Mouse (Mus musculus): Measurements from ENCODE around the gene Colq.

Gene Colq

GRCm38 (mm10) chr14:31525040-31525810 is 65.9 kb downstream of the Colq start:
- no peak for DNase-seq

DNA sequence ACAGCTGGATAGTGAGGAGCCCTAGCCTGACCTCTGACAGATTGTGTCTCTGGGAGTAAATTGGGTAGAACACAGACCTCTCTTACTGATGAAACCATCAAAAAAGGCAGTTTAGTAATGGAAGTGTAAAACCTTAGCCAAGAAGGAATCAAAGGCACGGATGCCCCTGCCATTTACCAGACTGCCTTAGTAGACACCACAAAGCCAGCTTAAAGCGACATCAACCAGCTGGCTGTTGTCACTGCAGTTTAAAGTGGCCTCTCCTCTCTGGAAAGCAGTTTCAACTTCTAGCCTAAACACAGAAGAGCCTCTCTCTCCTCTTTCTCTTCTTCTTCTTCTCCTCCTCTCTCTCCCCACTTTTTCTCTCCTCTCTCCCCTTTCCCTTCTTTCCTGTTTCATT is 69.8 kb downstream of the Colq start:
- no peak for DNase-seq

GRCm38 (mm10) chr14:31519165-31519564 is 72.0 kb downstream of the Colq start:
- no peak for DNase-seq

DNA sequence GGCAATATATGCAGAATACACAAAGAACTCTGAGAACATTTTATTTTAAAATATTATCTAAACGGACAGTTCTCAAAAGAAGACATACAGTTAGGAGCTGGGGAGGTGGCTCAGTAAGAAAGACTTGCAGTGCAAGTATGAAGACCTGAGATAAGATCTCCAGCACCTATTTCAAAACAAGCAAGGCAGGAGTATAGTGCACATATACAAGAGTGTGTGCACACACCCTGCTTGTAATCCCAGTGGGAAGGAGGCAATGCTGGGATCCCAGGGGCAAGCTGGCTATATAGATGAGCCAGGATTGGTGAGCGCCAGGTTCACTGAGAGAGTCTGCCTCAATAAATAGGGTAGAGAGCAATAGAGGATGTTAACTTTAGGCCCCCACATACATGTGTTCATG is 75.2 kb downstream of the Colq start:
- peak in 1 of 2 experiments; percentile 1 for DNase-seq

DNA sequence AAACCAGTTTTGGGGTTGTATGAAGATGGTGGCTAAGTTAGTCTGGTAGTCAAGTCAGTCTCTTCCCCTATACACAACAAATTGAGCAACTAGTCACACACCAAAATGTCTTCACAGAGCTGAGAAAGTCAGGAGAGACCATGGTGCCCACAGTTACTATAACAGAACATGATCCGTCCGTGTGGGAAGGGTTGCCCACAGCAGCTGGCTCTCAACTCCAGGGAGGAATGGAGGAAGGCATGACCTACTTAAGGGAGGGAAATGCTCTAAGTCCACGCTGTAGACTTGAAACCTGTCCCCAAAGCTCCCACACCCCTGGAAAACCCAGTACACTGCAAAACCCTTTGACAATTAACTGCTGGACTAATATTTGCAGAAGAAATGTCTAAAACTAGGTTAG is 80.8 kb downstream of the Colq start:
- DNase-seq = no peak

- DNase-seq = no peak
Observed at GRCm38 (mm10) chr14:31509911-31510310, 81.2 kb downstream of the Colq start.

- DNase-seq = no peak
Observed at GRCm38 (mm10) chr14:31506456-31506855, 84.7 kb downstream of the Colq start.

DNA sequence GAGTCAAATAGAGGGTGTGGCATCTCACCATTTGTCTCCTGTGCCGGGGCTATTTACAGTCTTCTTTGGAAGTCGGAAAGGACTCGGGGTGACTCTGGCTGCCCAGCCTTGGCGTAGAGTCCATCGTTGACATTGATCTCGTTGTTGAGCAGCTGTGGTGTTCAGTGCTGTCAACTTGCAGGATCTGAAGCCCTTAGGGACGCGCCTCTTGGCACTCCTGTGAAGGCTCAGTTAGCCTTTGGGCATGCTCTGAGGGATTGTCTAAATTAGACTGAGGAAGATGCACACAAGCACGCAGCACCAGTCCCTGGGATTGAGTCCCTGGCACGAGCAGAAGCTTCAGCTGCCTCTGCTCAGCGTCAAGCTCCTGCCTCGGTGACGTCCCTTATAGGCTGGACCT is 87.7 kb downstream of the Colq start:
- no peak for DNase-seq

- no peak for DNase-seq
Observed at GRCm38 (mm10) chr14:31499526-31499925, 91.6 kb downstream of the Colq start.

- no peak for DNase-seq
Observed at GRCm38 (mm10) chr14:31496241-31496646, 94.9 kb downstream of the Colq start.

DNA sequence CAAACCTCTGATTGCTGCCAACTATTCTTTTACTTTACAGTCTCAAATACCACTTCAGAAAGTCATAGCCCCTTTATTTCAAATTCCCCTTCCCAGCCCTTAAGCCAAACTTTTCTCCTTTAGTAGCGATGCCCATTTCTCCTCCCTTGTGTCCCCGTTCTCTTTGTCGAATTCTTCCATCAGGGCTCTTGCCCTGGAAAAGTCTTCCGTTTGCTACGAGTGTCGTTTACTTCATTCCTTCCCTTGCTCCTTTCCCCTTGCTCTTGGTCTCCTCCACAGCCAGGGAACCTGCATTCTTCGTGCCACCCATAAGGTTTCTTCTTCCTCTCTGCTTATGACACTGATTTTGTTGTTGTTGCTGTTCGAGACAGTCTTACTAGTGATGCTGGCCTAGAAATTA is 95.6 kb downstream of the Colq start:
- no peak for DNase-seq

DNA sequence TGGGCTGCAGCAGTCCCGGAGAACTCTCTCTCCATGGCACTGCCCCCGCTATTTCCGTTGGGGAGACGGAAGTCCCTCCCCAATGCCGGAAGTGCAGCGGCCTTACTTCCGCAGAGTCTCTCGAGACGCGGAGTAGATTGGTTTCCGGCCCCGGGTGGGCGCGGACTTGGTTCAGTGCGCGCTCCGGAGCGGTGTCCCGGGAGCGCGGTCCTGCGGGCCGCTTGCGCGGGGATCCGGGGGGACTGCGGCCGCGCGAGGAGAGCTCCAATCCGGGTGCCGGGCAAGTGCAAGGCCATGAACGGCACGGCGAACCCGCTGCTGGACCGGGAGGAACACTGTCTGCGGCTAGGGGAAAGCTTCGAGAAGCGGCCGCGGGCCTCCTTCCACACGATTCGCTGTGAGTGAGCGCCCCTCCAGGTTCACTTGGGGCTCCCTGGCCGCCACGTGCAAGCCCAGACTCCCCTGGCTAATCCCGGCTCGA is 96.1 kb downstream of the Colq start, which contains the start of gene Mettl6:
Gene Mettl6 (minus strand): TSS at position 66 of the 481 bp plus-strand sequence.
- DNase-seq = peak; percentile 86 to 90

GRCm38 (mm10) chr14:31494349-31494974 is 96.7 kb downstream of the Colq start, which contains the start of gene Eaf1:
Gene Eaf1, plus strand, starts transcription at chr14:31494399.
- DNase-seq = peak; percentile 30 to 57

- DNase-seq = no peak
Observed at GRCm38 (mm10) chr14:31493901-31494300, 97.2 kb downstream of the Colq start.

GRCm38 (mm10) chr14:31488055-31488454 is 103.1 kb downstream of the Colq start:
- DNase-seq = no peak

GRCm38 (mm10) chr14:31486465-31486864 is 104.7 kb downstream of the Colq start:
- DNase-seq = no peak

- no peak for DNase-seq
Observed at GRCm38 (mm10) chr14:31482417-31482816, 108.7 kb downstream of the Colq start.

DNA sequence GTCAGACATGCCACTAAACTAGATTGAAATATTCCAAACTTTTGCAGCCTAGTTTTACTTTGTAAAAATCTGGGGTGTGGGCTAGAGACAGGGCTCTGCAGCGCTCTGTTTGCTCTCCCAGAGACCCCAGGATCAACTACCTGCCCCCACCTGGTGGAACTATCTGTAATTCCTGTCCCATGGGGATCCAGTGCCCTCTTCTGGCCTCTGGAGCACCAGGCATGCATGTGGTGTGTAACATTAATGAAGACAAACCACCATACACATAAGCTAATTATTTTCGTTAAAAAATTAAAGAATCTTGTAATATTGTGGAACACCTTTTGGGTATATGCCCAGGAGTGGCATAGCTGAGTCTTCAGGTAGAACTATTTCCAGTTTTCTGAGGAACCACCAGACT is 117.8 kb downstream of the Colq start:
- no peak for DNase-seq

Data from thymus, adult 18-20 months (tissue).